Mouse (Mus musculus): ENCODE results near the gene Snf8.

GRCm38 (mm10) chr11:96030571-96030970 is 4.1 kb upstream of the Snf8 start:
- TF ChIP-seq POLR2A (IDR thresholded peaks at IDR 0.05; ENCODE audit: extremely low read depth, insufficient read depth, low read length): no peak
- TF ChIP-seq CTCF (IDR thresholded peaks at IDR 0.05; ENCODE audit: extremely low read depth, insufficient read depth, low read length): no peak
